Mouse (Mus musculus) liver, postnatal 0 days (tissue): ENCODE data around the gene Fbxl22. TPM values are rescaled to one million over a fixed set of nuclear protein-coding genes. Genes with fewer than 3 reads are reported as not detected.

Experiments
- ATAC-seq: fragments of 200-750 bp; cut with Nextera tagmentation; 2 replicates; pipeline ENCODE4 v1.8.0; 2017; ENCODE audit warnings: mild to moderate bottlenecking, moderate library complexity
- DNase-seq: peaks from one replicate; pipeline ENCODE4 v3.0.0-alpha.2; 2016
- H3K27ac ChIP-seq: fragments of 300-500 bp; sonication (generic); 2 replicates; pipeline ENCODE4 v1.5.1; 2014; ENCODE audit warnings: antibody characterized with exemption, moderate library complexity, mild to moderate bottlenecking, low read depth
- H3K27me3 ChIP-seq: fragments of 300-500 bp; sonication (generic); 2 replicates; pipeline ENCODE4 v1.6.1; 2014; ENCODE audit warnings: low read length, control low read depth, mixed read lengths; ENCODE audit not compliant: insufficient read depth
- H3K36me3 ChIP-seq: fragments of 300-500 bp; sonication (generic); replicated peaks from 2 replicates; pipeline ENCODE4 v1.6.1; 2014; ENCODE audit warnings: mild to moderate bottlenecking, control low read depth, low read length, moderate library complexity, mixed read lengths; ENCODE audit not compliant: insufficient read depth
- H3K4me1 ChIP-seq: fragments of 300-500 bp; sonication (generic); 2 replicates; pipeline ENCODE4 v1.6.1; 2014; ENCODE audit warnings: antibody characterized with exemption, mild to moderate bottlenecking, control low read depth; ENCODE audit not compliant: insufficient read depth
- H3K4me2 ChIP-seq: fragments of 300-500 bp; sonication (generic); 2 replicates; pipeline ENCODE4 v1.6.1; 2014; ENCODE audit warnings: low read depth, mild to moderate bottlenecking, low read length, moderate library complexity, mixed read lengths
- H3K4me3 ChIP-seq: fragments of 300-500 bp; sonication (generic); 2 replicates; pipeline ENCODE4 v1.5.1; 2014; ENCODE audit warnings: low read depth, low read length
- H3K9ac ChIP-seq: fragments of 300-500 bp; sonication (generic); replicated peaks from 2 replicates; pipeline ENCODE4 v1.6.1; 2014; ENCODE audit warnings: mild to moderate bottlenecking, moderate library complexity
- H3K9me3 ChIP-seq: fragments of 300-500 bp; sonication (generic); 2 replicates; pipeline ENCODE4 v1.6.1; 2016; ENCODE audit warnings: mild to moderate bottlenecking, control low read depth, low read length, mixed read lengths
- CTCF ChIP-seq: sonication (generic); IDR thresholded peaks from 2 replicates; pipeline ENCODE4 v1.5.1; 2016; ENCODE audit warnings: antibody characterized with exemption, low read depth
- EP300 ChIP-seq: IDR thresholded peaks from 2 replicates; pipeline ENCODE4 v1.6.1; 2016; ENCODE audit warnings: antibody characterized with exemption, low read depth, mild to moderate bottlenecking
- WGBS: fragments of 180-500 bp; shearing (Covaris S2); extraction: QIAGEN DNeasy Blood & Tissue Kit; methylation state at CpG from one replicate; pipeline ENCODE4 v1.1.7; 2014; ENCODE audit not compliant: insufficient replicate concordance; 5-methylcytosine and 5-hydroxymethylcytosine counted together
- polyA plus RNA-seq: library from polyadenylated mRNA; unstranded; fragments of >200 nt; fragmentation: Nextera tagmentation; extraction: Ambion mirVana; gene quantifications from 2 replicates; pipeline ENCODE4 v1.2.1, GENCODE M21; 2015

Gene Fbxl22
- 0.51 and 0.88 TPM in 2 replicates for polyA plus RNA-seq

GRCm38 (mm10) chr9:66514256-66514770, at the start of gene Fbxl22:
Fbxl22 (minus strand) TSS chr9:66514593.
- H3K4me3 ChIP-seq, result no peak within 1 kb of the TSS
- peak; percentile 73 for DNase-seq
- no peaks in the 10 kb centered on the region for H3K9me3 ChIP-seq
- peaks cover 59% of the 10 kb centered on the region for H3K36me3 ChIP-seq
- WGBS, result 63% methylated on average over 17 of the region's 17 CpGs
- no peak for ATAC-seq
- TF ChIP-seq CTCF (peak; percentile 83), EP300 (no peak)
- H3K4me2 ChIP-seq, result no peak within 1 kb of the TSS
- H3K9ac ChIP-seq, result no peak within 1 kb of the TSS
- no peaks in the 10 kb centered on the region for H3K27me3 ChIP-seq
- no peak within 1 kb of the TSS for H3K27ac ChIP-seq
- H3K4me1 ChIP-seq, result peaks cover 22% of the 10 kb centered on the region

DNA sequence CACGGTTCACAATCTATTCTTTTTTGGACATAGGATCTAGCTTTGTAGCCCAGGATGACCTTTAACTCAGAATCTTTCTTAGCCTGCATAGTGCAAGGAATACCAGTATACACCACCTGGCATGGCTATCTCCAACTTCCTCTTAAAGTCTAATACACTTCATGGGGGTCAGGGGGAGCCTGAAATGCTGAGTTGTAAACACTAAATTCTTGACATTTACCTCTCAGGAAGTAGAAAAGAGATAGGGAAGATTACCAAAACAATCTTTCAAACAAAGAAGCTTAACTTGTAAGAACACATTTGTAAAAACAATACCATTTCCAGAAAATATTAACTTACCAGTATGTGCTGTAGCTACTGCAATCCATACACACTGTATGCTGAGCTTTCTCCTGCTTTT, 47.8 kb upstream of the Fbxl22 start:
- Histone ChIP-seq H3K9me3 (no peaks in the 10 kb centered on the region), H3K36me3 (no peaks in the 10 kb centered on the region), H3K9ac (no peak overlapping the region), H3K4me3 (no peak overlapping the region), H3K4me1 (peaks cover 14% of the 10 kb centered on the region), H3K27ac (no peak overlapping the region), H3K4me2 (no peak overlapping the region), H3K27me3 (no peaks in the 10 kb centered on the region)
- no peak for TF ChIP-seq EP300
- TF ChIP-seq CTCF, result no peak
- ATAC-seq, result no peak
- DNase-seq, result no peak
- WGBS, result 44% methylated on average over 1 of the region's 1 CpGs

- Histone ChIP-seq H3K4me1 (peaks cover 14% of the 10 kb centered on the region), H3K27ac (no peak overlapping the region), H3K36me3 (no peaks in the 10 kb centered on the region), H3K4me3 (no peak overlapping the region), H3K9ac (no peak overlapping the region), H3K9me3 (no peaks in the 10 kb centered on the region), H3K4me2 (no peak overlapping the region), H3K27me3 (no peaks in the 10 kb centered on the region)
- DNase-seq (no peak), ATAC-seq (no peak)
- 82% methylated on average over 2 of the region's 2 CpGs for WGBS
- TF ChIP-seq CTCF (no peak), EP300 (no peak)
Measured at GRCm38 (mm10) chr9:66561496-66561895, 47.1 kb upstream of the Fbxl22 start.

DNA sequence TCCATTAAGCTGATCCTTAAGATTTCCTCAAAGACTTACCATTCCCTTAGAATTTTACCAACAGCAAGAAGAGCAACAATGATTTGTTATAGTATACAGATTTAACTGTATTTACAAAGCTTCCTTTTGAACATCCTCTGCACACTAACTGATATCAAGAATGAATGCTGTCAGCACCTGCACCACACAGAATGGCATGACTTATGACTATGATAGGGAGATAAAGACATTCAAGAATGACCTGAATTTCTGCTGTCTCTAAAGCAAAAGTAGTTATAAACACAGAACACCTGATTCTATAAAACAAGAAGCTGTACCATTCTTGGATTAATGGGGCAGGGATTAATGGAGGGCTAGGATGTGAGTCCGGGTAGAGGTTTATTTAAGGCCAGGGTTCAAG, 46.3 kb upstream of the Fbxl22 start:
- no peak overlapping the region for H3K27ac ChIP-seq
- H3K4me3 ChIP-seq, result no peak overlapping the region
- TF ChIP-seq CTCF, result no peak
- no peak for TF ChIP-seq EP300
- no peaks in the 10 kb centered on the region for H3K27me3 ChIP-seq
- no peak overlapping the region for H3K9ac ChIP-seq
- WGBS, result 76% methylated on average over 1 of the region's 1 CpGs
- ATAC-seq, result no peak
- no peaks in the 10 kb centered on the region for H3K36me3 ChIP-seq
- H3K4me1 ChIP-seq, result peaks cover 14% of the 10 kb centered on the region
- no peaks in the 10 kb centered on the region for H3K9me3 ChIP-seq
- no peak for DNase-seq
- no peak overlapping the region for H3K4me2 ChIP-seq

GRCm38 (mm10) chr9:66560295-66560694, 45.9 kb upstream of the Fbxl22 start:
- H3K9ac ChIP-seq, result no peak overlapping the region
- 3% methylated on average over 2 of the region's 2 CpGs for WGBS
- H3K4me1 ChIP-seq, result peaks cover 14% of the 10 kb centered on the region
- H3K27me3 ChIP-seq, result no peaks in the 10 kb centered on the region
- peak; percentile 27; the same call in 1 of the 2 replicates for ATAC-seq
- no peaks in the 10 kb centered on the region for H3K36me3 ChIP-seq
- no peak overlapping the region for H3K4me2 ChIP-seq
- H3K27ac ChIP-seq, result no peak overlapping the region
- no peak overlapping the region for H3K4me3 ChIP-seq
- TF ChIP-seq CTCF (no peak), EP300 (no peak)
- peak; percentile 44 for DNase-seq
- H3K9me3 ChIP-seq, result no peaks in the 10 kb centered on the region

DNA sequence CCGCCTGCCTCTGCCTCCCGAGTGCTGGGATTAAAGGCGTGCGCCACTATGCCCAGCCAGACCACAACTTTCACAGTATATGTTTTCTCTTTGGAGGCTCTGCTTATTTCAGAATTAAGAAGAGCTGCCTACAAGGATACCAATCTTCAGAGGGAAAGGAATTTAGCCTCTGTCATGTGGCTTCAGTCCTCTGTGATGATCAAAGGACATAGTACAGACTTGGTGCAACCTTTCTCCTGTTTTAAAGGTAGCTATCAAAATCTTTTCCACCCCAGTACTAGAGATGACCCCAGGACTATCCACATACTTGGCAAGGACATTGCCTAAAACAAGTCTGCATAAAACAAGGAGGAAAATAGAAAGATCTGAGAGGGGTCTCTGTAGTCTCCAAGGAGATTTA, 44.6 kb upstream of the Fbxl22 start:
- Histone ChIP-seq H3K27me3 (no peaks in the 10 kb centered on the region), H3K4me3 (no peak overlapping the region), H3K9ac (no peak overlapping the region), H3K4me2 (no peak overlapping the region), H3K36me3 (no peaks in the 10 kb centered on the region), H3K4me1 (peaks cover 12% of the 10 kb centered on the region), H3K27ac (no peak overlapping the region), H3K9me3 (no peaks in the 10 kb centered on the region)
- DNase-seq, result no peak
- TF ChIP-seq EP300 (no peak), CTCF (no peak)
- ATAC-seq, result no peak
- WGBS, result 91% methylated on average over 4 of the region's 4 CpGs

DNA sequence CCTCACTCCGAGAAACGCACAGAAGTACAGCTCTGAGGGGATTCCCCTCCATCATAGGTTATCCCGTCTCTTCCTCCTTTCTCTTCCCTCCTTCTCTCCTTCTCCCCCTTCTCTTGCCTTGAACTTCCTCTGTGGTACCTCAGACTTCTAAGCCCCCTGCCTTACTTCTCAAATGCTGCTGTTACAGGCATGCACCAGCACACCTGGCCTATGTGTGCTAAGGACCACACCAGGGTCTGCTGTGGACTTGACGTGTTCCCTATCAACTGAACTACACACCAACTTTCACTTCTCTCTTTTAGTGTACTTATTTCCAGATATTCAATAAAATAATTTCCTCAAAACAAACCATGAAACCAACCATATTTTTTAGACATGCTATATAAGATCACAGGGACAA, 28.4 kb upstream of the Fbxl22 start:
- Histone ChIP-seq H3K9ac (no peak overlapping the region), H3K4me2 (no peak overlapping the region), H3K4me1 (no peaks in the 10 kb centered on the region), H3K4me3 (no peak overlapping the region), H3K27me3 (no peaks in the 10 kb centered on the region), H3K36me3 (peaks cover 45% of the 10 kb centered on the region), H3K9me3 (no peaks in the 10 kb centered on the region), H3K27ac (no peak overlapping the region)
- 74% methylated on average over 4 of the region's 4 CpGs for WGBS
- TF ChIP-seq EP300, result no peak
- no peak for TF ChIP-seq CTCF
- ATAC-seq, result no peak
- DNase-seq, result no peak
